Mouse (Mus musculus): ENCODE results near the gene Prmt2.

DNA sequence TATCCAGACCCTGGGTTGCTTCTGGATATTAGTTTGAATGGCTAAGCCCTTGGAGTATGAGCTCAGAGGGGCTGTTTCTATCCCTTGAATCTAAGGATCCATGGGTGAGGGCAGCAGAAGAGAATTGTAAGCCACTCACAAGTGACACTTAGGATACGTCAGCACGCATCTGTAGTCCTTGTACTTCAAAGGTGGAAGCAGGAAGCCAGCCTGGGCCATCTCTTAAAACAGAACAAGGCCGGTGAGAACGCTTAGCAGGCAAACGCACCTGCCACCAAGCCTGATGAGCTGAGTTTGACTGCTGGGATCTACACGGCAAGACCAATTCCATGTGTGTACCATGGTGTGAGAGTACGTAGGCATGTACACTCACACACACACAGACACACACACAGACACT, 19.6 kb upstream of the Prmt2 start:
- TF ChIP-seq CTCF (IDR thresholded peaks at IDR 0.05; ENCODE audit: control insufficient read depth, insufficient read depth, low read length), result no peak
- TF ChIP-seq POLR2A (IDR thresholded peaks at IDR 0.05; ENCODE audit: borderline replicate concordance, control insufficient read depth, low read depth, low read length), result no peak
